Mouse (Mus musculus) embryonic fibroblast, embryonic 13.5 days (primary cell): ENCODE measurements at regions not wholly inside any gene's neighbourhood (a gene's known extent, or its start where the extent isn't known, plus 50 kb on each side); places are given as distances from the start of the nearest gene placed in this dataset.

Experiments
- H3K27ac ChIP-seq: 2 replicates; pipeline ENCODE4 v1.5.1; 2012; ENCODE audit warnings: low read length, control low read depth, inconsistent platforms; ENCODE audit not compliant: insufficient read depth
- H3K4me1 ChIP-seq: 2 replicates; pipeline ENCODE4 v1.6.1; 2011; ENCODE audit warnings: low read length; ENCODE audit not compliant: control insufficient read depth, insufficient read depth
- H3K4me3 ChIP-seq: 2 replicates; pipeline ENCODE4 v1.5.1; 2011; ENCODE audit warnings: mild to moderate bottlenecking, control low read depth, low read length; ENCODE audit not compliant: insufficient read depth
- CTCF ChIP-seq: IDR thresholded peaks from 2 replicates; pipeline ENCODE4 v1.5.1; 2011; ENCODE audit warnings: mild to moderate bottlenecking, control low read depth, low read length, moderate library complexity, borderline replicate concordance; ENCODE audit not compliant: insufficient read depth
- POLR2A ChIP-seq: IDR thresholded peaks from 2 replicates; pipeline ENCODE4 v1.6.1; 2011; ENCODE audit warnings: low read depth, mild to moderate bottlenecking, control low read depth, low read length, moderate library complexity

DNA sequence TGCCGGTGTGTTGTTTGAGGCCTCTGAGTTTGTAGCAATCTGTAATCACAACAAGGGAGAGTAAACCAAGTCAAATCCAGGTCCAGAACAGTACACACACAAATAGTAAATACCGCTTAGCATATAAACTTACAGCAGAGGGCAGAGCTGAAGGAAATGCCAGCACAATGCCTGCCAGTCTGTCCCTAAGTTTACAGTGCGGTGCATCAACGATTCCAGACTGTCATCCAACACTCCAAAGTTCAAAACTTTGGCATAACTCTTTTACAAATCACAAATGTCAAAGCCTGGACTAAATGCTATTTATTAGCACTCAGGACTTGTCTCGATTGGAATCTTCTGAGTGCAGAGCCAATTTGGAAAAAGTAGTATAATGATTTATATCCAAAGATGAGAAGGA is 104.7 kb upstream of the Ptpn13 start:
- H3K4me1 ChIP-seq: no peaks in the 10 kb centered on the region
- no peak overlapping the region for H3K27ac ChIP-seq

DNA sequence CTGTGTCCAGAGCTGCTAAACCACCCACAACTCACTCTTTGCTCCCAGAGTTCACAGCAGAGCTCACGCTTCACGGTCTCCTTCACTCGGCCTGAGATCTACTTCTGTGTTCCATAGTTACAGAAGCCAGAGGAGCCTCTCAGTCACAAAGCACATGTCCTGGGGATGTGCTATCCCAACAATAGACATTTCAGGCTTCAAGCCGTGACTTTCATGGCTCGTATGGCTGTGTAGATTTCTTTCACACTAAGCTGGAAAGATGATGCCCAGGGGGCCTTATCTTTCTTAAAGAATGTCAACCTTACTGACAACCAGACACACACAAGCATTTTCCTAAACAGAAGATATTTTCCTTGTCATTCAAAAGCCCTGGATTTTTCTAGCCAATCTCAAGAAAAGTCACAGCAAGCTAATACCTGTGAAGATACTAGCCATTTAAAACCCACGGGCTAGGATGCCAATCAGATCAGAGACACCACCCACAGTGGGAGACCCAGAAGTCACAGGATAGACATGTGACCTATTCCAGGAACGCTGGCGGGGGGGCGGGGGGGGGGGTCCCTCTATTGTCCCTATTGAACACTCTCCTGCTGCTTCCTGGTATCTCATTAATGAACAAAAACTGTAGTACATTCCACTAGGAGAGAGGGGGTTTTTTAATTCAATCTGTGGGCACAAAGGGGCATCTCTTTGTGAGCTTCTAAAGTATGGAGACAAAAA is 98.8 kb upstream of the Mapk10 start:
- TF ChIP-seq POLR2A (no peak), CTCF (no peak)
- Histone ChIP-seq H3K4me3 (no peak overlapping the region), H3K27ac (no peak overlapping the region), H3K4me1 (no peaks in the 10 kb centered on the region)

More for the DNA sequence above, 104.7 kb upstream of the Ptpn13 start:
- no peak for TF ChIP-seq CTCF
- no peak for TF ChIP-seq POLR2A
- no peak overlapping the region for H3K4me3 ChIP-seq

DNA sequence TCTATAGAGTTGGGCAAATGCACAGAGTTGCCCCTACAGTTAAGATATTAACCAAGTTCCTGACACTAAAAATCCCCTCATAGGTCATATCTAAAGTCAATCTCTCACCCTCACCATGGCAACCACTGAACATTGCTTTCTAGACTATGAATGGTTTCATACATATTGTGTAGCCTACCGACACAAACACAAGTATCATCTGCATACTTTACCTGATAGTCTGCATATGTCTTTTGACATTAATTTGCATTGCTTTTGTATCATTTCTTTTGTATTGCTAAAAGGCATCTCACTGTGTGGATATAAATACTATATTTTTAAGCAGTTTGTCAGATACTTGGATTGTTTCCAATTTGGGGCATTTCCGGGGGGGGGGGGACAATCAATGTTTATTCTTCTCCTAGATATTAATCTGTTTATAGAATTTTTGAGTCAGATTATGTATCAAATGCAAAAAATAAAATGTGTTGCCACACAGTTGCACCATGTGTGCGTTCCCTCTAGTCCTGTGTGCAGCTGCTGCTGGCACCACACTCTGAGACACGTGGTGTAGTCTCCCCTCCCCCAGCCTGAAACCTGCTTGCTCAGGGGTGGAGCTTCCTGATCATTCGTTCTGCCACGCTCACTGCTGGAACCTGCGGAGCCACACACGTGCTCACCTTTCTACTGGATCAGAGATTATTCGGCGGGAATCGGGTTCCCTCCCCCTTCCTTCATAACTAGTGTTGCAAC is 94.7 kb upstream of the Mapk10 start:
- Histone ChIP-seq H3K4me3 (no peak overlapping the region), H3K27ac (no peak overlapping the region), H3K4me1 (no peaks in the 10 kb centered on the region)
- TF ChIP-seq POLR2A (no peak), CTCF (no peak)

DNA sequence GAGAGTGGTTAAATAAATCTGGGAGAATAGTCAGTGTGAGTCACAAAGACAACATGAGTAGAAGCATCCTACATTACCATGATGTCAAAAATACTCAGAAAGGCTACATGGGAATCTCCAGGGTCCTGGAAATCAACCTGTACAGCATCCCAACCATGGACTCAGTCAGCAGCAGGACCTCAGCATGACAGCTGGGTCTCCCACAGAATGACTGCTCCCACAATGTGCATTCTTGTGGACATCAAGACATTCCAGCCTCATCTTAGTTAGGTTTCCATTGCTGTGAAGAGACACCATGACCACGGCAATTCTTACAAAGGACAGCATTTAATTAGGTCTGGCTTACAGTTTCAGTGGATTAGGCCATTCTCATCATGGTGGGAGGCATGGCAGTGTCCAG is 93.8 kb upstream of the Mapk10 start:
- H3K4me1 ChIP-seq: no peaks in the 10 kb centered on the region
- H3K27ac ChIP-seq: no peak overlapping the region
- TF ChIP-seq CTCF: no peak
- TF ChIP-seq POLR2A: no peak
- no peak overlapping the region for H3K4me3 ChIP-seq

DNA sequence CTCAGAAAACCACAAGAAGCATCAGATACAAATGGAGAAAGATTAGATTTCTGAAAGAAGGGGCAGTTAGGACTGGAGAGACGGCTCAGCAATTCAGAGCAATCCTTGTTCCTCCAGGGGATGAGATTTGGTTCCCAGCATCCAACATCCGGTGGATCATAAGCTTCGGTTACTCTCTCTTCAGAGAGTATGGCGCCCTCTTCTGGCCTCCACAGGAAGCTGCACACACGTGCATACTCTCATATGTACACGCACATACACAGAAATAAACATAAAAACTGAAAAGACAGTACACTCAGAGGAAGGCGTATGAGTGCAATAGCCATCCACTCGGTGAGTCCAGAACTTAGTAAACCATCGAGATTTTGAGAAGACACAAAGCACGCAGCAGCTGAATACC is 91.6 kb upstream of the Mapk10 start:
- H3K27ac ChIP-seq: no peak overlapping the region
- H3K4me1 ChIP-seq: no peaks in the 10 kb centered on the region
- TF ChIP-seq CTCF (no peak), POLR2A (no peak)
- no peak overlapping the region for H3K4me3 ChIP-seq

DNA sequence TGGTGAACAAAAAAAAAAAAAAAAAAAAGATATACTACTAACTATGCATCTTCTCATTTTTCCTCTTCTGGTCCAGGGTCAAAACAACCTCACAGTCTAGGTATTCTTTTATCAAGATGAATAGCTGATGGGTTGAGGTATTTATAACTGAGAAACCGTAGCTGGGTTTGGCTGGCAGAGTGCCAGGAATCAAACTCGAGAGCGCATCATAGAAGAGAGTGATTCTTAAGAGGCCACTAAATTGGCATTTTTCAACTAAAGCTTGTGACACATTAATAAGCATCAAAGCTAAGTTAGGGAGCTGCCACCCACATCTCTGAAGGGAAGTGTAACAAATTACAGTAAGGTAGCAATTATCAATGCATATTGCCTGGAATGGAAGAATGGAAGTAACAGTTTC is 90.2 kb upstream of the Mapk10 start:
- H3K4me3 ChIP-seq: no peak overlapping the region
- no peaks in the 10 kb centered on the region for H3K4me1 ChIP-seq
- TF ChIP-seq CTCF: no peak
- TF ChIP-seq POLR2A: no peak
- no peak overlapping the region for H3K27ac ChIP-seq

DNA sequence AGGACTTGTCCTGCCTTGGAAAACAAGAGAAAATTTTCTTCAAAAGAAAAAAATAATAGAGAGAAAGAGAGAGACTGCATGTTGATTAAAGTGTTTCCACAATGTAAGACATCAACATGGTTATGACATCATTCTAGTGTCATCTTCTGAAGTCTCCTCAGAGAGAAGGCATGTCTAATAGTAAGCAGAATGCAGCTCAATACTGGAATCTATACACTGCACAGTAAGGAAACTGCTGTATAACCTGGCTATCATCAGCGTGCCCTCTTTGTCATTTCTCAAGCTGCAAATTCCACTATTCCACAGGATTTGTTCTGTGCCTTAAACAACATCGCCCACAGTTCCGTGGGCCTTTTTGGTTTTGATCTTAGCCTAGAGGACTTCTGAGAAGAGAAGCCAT is 82.8 kb upstream of the Mapk10 start:
- no peak for TF ChIP-seq POLR2A
- TF ChIP-seq CTCF: no peak
- Histone ChIP-seq H3K4me3 (no peak overlapping the region), H3K4me1 (no peaks in the 10 kb centered on the region), H3K27ac (no peak overlapping the region)

DNA sequence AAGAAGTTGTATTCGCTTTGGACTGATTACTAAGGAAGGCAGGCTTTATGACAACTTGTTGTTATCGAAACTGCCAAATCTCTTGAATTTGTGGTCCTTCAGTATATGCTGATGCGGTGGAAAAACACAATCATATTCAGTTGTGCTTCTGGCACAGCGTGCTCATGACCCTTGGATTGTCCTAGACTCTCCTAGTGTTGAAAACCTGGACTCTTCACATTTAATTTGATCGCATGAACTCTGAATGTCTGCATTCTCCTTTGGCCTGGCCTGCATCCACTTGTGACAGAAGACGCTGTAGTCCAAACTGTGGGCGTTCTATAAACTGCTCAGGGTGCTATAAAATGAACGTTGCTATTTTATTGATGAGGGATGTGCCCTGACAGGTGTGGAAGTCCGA is 80.6 kb upstream of the Mapk10 start:
- Histone ChIP-seq H3K4me3 (no peak overlapping the region), H3K27ac (no peak overlapping the region), H3K4me1 (no peaks in the 10 kb centered on the region)
- TF ChIP-seq CTCF (no peak), POLR2A (no peak)

DNA sequence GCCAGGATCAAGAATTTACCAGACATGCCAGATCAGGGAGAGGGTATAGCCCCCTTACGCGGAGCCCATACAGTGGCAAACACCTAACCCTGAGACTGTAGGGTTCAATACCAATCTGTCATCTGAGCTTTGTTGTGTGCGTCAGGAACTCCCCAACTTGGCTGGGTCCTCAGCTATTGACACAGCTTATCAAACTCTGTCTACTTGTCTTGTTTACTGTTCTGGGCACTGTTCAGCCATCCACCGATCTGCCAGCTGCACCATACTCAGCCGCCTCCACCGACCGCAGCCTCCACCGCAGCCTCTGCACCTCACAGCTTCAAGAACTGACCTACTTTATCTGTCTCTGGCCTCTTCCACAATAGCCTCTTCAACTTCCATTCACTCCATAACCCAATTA is 80.1 kb upstream of the Mapk10 start:
- Histone ChIP-seq H3K27ac (no peak overlapping the region), H3K4me1 (no peaks in the 10 kb centered on the region), H3K4me3 (no peak overlapping the region)
- no peak for TF ChIP-seq CTCF
- no peak for TF ChIP-seq POLR2A

DNA sequence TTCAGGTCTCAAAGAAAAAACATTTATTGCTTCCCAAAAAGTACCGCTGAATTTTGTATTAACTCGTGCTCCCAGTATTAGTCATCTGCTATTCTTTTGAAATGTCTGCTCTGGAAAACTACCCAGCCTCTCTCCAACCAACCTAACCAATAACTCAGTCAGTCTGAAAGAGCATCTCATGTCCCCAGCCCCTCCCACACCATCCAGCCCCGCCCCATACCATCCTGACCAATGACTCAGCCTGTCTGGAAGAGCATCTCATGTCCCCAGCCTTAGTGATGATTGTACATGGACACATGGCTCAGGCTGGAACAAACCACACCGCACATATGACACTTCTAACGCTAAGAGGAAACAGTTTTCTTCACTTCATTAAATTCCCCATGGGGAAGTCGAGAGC is 58.1 kb upstream of the Mapk10 start:
- H3K27ac ChIP-seq: no peak overlapping the region
- H3K4me1 ChIP-seq: 0 out of 2 replicates have a peak, but pooled peaks cover 2% of the 10 kb centered on the region
- TF ChIP-seq POLR2A (no peak), CTCF (no peak)
- H3K4me3 ChIP-seq: no peak overlapping the region

DNA sequence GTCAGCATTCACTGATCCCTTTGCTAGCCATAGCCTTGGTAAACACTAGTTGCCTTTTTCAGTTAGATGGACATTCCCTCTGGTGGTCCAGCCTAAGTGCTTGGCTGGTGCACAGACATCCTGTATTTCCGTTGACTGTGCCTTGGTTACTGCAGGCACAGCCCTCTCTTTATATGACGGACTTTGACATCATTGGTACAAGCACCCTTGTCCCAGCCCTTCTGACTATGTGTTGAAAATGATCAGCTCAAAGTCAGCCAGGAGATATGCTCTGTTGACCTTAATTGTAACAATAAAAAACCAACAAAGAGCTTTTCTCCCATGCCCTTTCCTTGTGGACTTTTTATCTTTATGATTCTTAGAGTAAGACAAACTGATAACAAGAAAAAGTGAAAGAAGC is 53.8 kb upstream of the Mapk10 start:
- 0 out of 2 replicates have a peak, but pooled peaks cover 2% of the 10 kb centered on the region for H3K4me1 ChIP-seq
- TF ChIP-seq CTCF (no peak), POLR2A (no peak)
- no peak overlapping the region for H3K27ac ChIP-seq
- H3K4me3 ChIP-seq: no peak overlapping the region
